Mouse (Mus musculus) midbrain, embryonic 10.5 days (tissue): Measurements from ENCODE around the gene Dbh. TPM values are rescaled to one million over a fixed set of nuclear protein-coding genes. Genes with fewer than 3 reads are reported as not detected.

ENCODE experiments used
- DNase-seq: peaks from one replicate; pipeline ENCODE4 v3.0.0-alpha.2; 2017; ENCODE audit warnings: low spot score
- H3K27ac ChIP-seq: fragments of 300-500 bp; sonication (generic); replicated peaks from 2 replicates; pipeline ENCODE4 v1.5.1; 2016; ENCODE audit warnings: mild to moderate bottlenecking
- H3K27me3 ChIP-seq: fragments of 300-500 bp; sonication (generic); 2 replicates; pipeline ENCODE4 v1.6.1; 2016; ENCODE audit warnings: low read depth, mild to moderate bottlenecking; ENCODE audit not compliant: poor library complexity, severe bottlenecking
- H3K36me3 ChIP-seq: fragments of 300-500 bp; sonication (generic); 2 replicates; pipeline ENCODE4 v1.6.1; 2016; ENCODE audit warnings: mild to moderate bottlenecking, moderate library complexity
- H3K4me1 ChIP-seq: fragments of 300-500 bp; sonication (generic); 2 replicates; pipeline ENCODE4 v1.6.1; 2016
- H3K4me3 ChIP-seq: fragments of 300-500 bp; sonication (generic); 2 replicates; pipeline ENCODE4 v1.5.1; 2016; ENCODE audit warnings: mild to moderate bottlenecking, moderate library complexity
- H3K9me3 ChIP-seq: fragments of 300-500 bp; sonication (generic); replicated peaks from 2 replicates; pipeline ENCODE4 v1.6.1; 2016; ENCODE audit warnings: mild to moderate bottlenecking
- WGBS: fragments of 180-500 bp; shearing (Covaris S2); methylation state at CpG from one replicate; pipeline ENCODE4 v1.1.7; 2016; 5-methylcytosine and 5-hydroxymethylcytosine counted together
- polyA plus RNA-seq: library from polyadenylated mRNA; unstranded; fragments of >200 nt; fragmentation: Nextera tagmentation; extraction: Ambion mirVana; gene quantifications from 2 replicates; pipeline ENCODE4 v1.2.1, GENCODE M21; 2016

Gene Dbh
- polyA plus RNA-seq = 1.1 TPM in 2 replicates

GRCm38 (mm10) chr2:27164796-27165590 lies at the start of gene Dbh:
TSS of gene Dbh (plus strand) at chr2:27165233.
- no peak for DNase-seq
- WGBS = 87% methylated on average over 12 of the region's 12 CpGs

GRCm38 (mm10) chr2:27118452-27118851 lies 46.6 kb upstream of the Dbh start:
- Histone ChIP-seq H3K36me3 (no peaks in the 10 kb centered on the region), H3K9me3 (no peaks in the 10 kb centered on the region), H3K4me1 (peaks cover 27% of the 10 kb centered on the region), H3K4me3 (no peak overlapping the region), H3K27ac (no peak overlapping the region), H3K27me3 (peaks cover 6% of the 10 kb centered on the region; the same call in 1 of the 2 replicates)
- no peak for DNase-seq
- WGBS = 69% methylated on average over 4 of the region's 4 CpGs

More at GRCm38 (mm10) chr2:27164796-27165590, at the start of gene Dbh:
- H3K4me1 ChIP-seq = peaks cover 14% of the 10 kb centered on the region
- no peaks in the 10 kb centered on the region for H3K27me3 ChIP-seq
- H3K9me3 ChIP-seq = no peaks in the 10 kb centered on the region
- no peak within 1 kb of the TSS for H3K27ac ChIP-seq
- no peaks in the 10 kb centered on the region for H3K36me3 ChIP-seq
- no peak within 1 kb of the TSS for H3K4me3 ChIP-seq

- 96% methylated on average over 2 of the region's 2 CpGs for WGBS
- DNase-seq = no peak
- Histone ChIP-seq H3K4me3 (no peak overlapping the region), H3K27ac (no peak overlapping the region), H3K27me3 (peaks cover 6% of the 10 kb centered on the region; the same call in 1 of the 2 replicates), H3K4me1 (peaks cover 29% of the 10 kb centered on the region), H3K36me3 (no peaks in the 10 kb centered on the region), H3K9me3 (0 out of 2 replicates have a peak, but pooled peaks cover under 1% of the 10 kb centered on the region)
Observed at GRCm38 (mm10) chr2:27119766-27120165, 45.3 kb upstream of the Dbh start.

DNA sequence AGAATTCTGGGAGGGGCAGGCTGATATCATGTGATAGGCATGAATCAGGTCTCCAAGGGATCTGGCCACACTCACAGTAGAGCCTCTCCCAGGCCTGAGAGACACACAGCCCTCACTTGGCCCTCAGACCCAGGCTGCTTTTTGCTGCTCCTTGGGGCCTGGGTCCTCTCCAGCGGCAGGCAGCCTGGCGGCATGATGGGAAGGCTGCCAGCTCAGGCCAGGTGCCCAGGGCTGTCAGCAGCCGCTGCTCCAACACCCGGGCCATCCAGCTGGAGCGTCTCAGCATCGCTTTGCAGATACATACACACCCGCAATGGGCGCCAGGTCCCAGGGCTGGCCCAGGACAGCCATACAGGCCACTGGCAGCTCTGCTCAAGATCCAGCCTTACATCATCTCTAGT lies 44.8 kb upstream of the Dbh start:
- 93% methylated on average over 8 of the region's 8 CpGs for WGBS
- Histone ChIP-seq H3K9me3 (0 out of 2 replicates have a peak, but pooled peaks cover 3% of the 10 kb centered on the region), H3K27me3 (peaks cover 6% of the 10 kb centered on the region; the same call in 1 of the 2 replicates), H3K36me3 (no peaks in the 10 kb centered on the region), H3K27ac (no peak overlapping the region), H3K4me1 (peaks cover 29% of the 10 kb centered on the region), H3K4me3 (no peak overlapping the region)
- no peak for DNase-seq

- Histone ChIP-seq H3K4me3 (no peak overlapping the region), H3K27ac (peak overlapping the region; percentile 10), H3K9me3 (0 out of 2 replicates have a peak, but pooled peaks cover 3% of the 10 kb centered on the region), H3K27me3 (peaks cover 6% of the 10 kb centered on the region; the same call in 1 of the 2 replicates), H3K36me3 (no peaks in the 10 kb centered on the region), H3K4me1 (peaks cover 29% of the 10 kb centered on the region)
- 43% methylated on average over 9 of the region's 9 CpGs for WGBS
- no peak for DNase-seq
Observed at GRCm38 (mm10) chr2:27121626-27122355, 43.2 kb upstream of the Dbh start.

DNA sequence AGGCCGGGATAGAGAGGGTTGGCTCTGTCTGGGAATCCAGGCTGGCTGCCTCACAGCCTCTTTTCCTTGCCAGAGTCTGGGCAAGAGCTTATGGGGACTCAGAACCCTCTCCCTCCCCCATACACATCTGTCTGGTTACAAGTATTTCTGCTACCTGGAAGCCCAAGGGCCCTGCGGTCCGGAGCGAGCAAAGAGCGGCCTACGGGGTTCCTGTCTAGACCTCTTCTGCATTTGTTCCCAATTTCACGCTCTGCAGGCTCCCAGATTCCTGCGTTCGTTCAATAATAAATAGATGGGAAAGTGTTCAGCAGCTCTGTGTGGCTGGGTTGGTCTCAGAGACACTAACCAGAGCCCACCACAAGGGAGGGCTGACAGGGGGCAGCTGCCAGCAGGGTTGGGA lies 42.5 kb upstream of the Dbh start:
- H3K9me3 ChIP-seq = 0 out of 2 replicates have a peak, but pooled peaks cover 3% of the 10 kb centered on the region
- WGBS = 38% methylated on average over 9 of the region's 9 CpGs
- DNase-seq = peak; percentile 33
- peaks cover 7% of the 10 kb centered on the region; the same call in 1 of the 2 replicates for H3K27me3 ChIP-seq
- H3K36me3 ChIP-seq = no peaks in the 10 kb centered on the region
- peaks cover 29% of the 10 kb centered on the region for H3K4me1 ChIP-seq
- peak overlapping the region; percentile 10; the same call in 1 of the 2 replicates for H3K27ac ChIP-seq
- no peak overlapping the region for H3K4me3 ChIP-seq

GRCm38 (mm10) chr2:27123121-27123520 lies 41.9 kb upstream of the Dbh start:
- Histone ChIP-seq H3K36me3 (no peaks in the 10 kb centered on the region), H3K27ac (no peak overlapping the region; the same call in 1 of the 2 replicates), H3K9me3 (0 out of 2 replicates have a peak, but pooled peaks cover 3% of the 10 kb centered on the region), H3K27me3 (peaks cover 11% of the 10 kb centered on the region; the same call in 1 of the 2 replicates), H3K4me1 (peaks cover 29% of the 10 kb centered on the region), H3K4me3 (no peak overlapping the region)
- WGBS = 90% methylated on average over 4 of the region's 4 CpGs
- no peak for DNase-seq

- DNase-seq = peak; percentile 49
- no peaks in the 10 kb centered on the region for H3K36me3 ChIP-seq
- H3K27ac ChIP-seq = no peak overlapping the region
- H3K9me3 ChIP-seq = 0 out of 2 replicates have a peak, but pooled peaks cover 3% of the 10 kb centered on the region
- 41% methylated on average over 10 of the region's 10 CpGs for WGBS
- H3K4me1 ChIP-seq = peaks cover 26% of the 10 kb centered on the region
- H3K27me3 ChIP-seq = 0 out of 2 replicates have a peak, but pooled peaks cover 5% of the 10 kb centered on the region
- no peak overlapping the region for H3K4me3 ChIP-seq
Observed at GRCm38 (mm10) chr2:27125979-27126378, 39.1 kb upstream of the Dbh start.

DNA sequence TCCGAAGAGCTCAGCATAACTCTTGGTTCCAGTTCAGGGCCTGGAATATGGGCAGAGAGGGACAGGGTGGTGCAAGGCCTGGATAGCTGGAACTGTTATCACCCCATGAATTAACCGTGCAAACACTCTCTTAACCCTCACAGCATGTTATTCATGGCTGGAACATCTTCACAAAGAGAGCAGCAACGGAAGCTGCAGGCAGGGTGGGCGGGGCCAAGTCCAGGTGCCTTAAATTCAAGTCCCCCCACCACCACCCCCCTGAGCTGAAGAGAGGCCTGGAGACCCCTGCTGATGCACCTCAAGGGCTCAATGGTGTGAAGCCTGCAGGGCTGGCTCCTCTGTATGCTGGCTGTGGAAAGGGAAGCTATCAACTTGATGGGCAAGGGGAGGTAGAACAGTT lies 38.5 kb upstream of the Dbh start:
- no peaks in the 10 kb centered on the region for H3K36me3 ChIP-seq
- 63% methylated on average over 4 of the region's 4 CpGs for WGBS
- 0 out of 2 replicates have a peak, but pooled peaks cover 3% of the 10 kb centered on the region for H3K9me3 ChIP-seq
- peaks cover 21% of the 10 kb centered on the region for H3K4me1 ChIP-seq
- no peak for DNase-seq
- H3K27ac ChIP-seq = no peak overlapping the region
- H3K4me3 ChIP-seq = no peak overlapping the region
- H3K27me3 ChIP-seq = 0 out of 2 replicates have a peak, but pooled peaks cover 5% of the 10 kb centered on the region

DNA sequence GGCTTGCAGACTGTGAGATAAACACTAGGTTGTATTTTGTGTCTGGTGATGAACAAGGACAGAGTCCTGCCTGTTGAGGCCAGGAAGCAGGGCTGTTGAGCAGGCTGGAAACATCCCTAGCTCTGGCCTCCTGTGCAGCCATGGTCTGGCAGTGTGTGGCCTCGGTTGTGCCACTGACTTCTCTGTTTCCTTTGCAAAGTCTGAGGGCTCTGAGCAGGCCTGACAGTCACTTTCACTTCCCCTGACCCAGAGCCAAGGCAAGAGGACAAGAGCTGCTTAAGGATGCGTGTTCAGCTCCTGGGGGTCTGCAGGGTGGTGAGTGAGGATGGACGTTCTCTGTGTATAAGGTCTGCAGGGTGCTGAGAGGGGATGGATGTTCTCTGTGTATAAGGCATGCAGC lies 36.0 kb upstream of the Dbh start:
- Histone ChIP-seq H3K9me3 (0 out of 2 replicates have a peak, but pooled peaks cover 3% of the 10 kb centered on the region), H3K4me1 (no peaks in the 10 kb centered on the region), H3K27ac (no peak overlapping the region), H3K27me3 (0 out of 2 replicates have a peak, but pooled peaks cover 5% of the 10 kb centered on the region), H3K36me3 (no peaks in the 10 kb centered on the region), H3K4me3 (no peak overlapping the region)
- WGBS = 75% methylated on average over 3 of the region's 3 CpGs
- no peak for DNase-seq

DNA sequence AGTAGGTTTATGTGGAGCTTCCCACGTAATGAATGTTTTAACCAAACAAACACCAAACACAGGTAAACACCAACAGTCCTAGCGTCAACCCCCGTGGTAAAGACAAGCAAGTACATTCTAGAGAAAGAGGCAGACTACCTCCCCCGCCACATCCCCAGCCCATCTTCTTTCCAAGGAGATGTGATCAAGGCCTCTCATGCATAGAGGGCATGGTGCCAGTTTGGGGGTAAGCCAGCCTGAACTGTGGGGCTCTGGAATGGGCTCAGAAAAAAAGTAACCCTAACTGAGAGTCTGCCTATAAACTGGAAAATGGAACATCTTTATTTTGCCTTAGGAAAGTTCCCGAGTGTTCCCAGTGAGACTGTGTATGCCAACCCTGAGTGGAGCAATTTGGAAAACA lies 29.1 kb upstream of the Dbh start:
- Histone ChIP-seq H3K9me3 (no peaks in the 10 kb centered on the region), H3K4me1 (no peaks in the 10 kb centered on the region), H3K27ac (no peak overlapping the region), H3K36me3 (no peaks in the 10 kb centered on the region), H3K4me3 (no peak overlapping the region), H3K27me3 (peaks cover 23% of the 10 kb centered on the region)
- 85% methylated on average over 5 of the region's 5 CpGs for WGBS
- DNase-seq = no peak

DNA sequence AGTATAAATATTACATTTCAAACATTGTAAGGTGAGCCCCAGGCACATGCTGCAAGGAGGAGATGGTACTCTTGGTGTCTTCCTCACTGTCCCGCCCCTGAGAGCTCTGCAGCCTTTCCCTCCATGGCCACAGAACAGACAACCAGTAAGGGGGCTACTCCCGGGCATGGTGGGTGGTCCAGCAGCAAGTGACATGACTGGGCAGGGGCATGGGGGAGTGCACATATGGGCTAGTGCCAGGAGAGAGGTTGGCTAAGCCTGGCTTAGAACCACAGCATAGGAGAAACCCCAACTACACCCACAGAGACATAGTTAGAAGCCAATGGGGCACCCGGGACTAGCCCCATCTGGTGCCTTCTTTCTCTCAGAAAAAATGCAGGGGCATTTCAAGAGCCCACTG lies 28.7 kb upstream of the Dbh start:
- Histone ChIP-seq H3K9me3 (no peaks in the 10 kb centered on the region), H3K4me3 (no peak overlapping the region), H3K36me3 (no peaks in the 10 kb centered on the region), H3K4me1 (no peaks in the 10 kb centered on the region), H3K27me3 (peaks cover 27% of the 10 kb centered on the region), H3K27ac (no peak overlapping the region)
- no peak for DNase-seq
- WGBS = 72% methylated on average over 3 of the region's 3 CpGs
